Mouse (Mus musculus): ENCODE data around the gene Mfsd4a. TPM values are rescaled to one million over a fixed set of nuclear protein-coding genes. Genes with fewer than 3 reads are reported as not detected.

Mfsd4a gene
- total RNA-seq, 2 experiments from 2014 or later, result 1.4 to 2.3 TPM

- intact Hi-C loops (cut with DNase I), result loop anchor here (10.0 kb wide), 1 partner anchor 314 kb away; the partner anchor contains the start of gene Nuak2
- DNase-seq, result no peak
Measured at GRCm38 (mm10) chr1:132000506-132000905, 67.4 kb downstream of the Mfsd4a start.

GRCm38 (mm10) chr1:131995062-131995461 is 72.8 kb downstream of the Mfsd4a start:
- DNase-seq, result peak; percentile 66 to 80

GRCm38 (mm10) chr1:131993169-131994040 is 74.5 kb downstream of the Mfsd4a start:
- intact Hi-C loops (cut with DNase I), result no loop called here
- DNase-seq, result no peak

More at GRCm38 (mm10) chr1:131995062-131995461, 72.8 kb downstream of the Mfsd4a start:
- intact Hi-C loops (cut with DNase I), result loop anchor here (1.0 kb wide), 2 partner anchors 51 to 121 kb away; no protein-coding TSS in a partner anchor

- no peak for DNase-seq
- intact Hi-C loops (cut with DNase I), result no loop called here
Measured at GRCm38 (mm10) chr1:131992561-131993001, 75.3 kb downstream of the Mfsd4a start.

GRCm38 (mm10) chr1:131990083-131990760 is 77.6 kb downstream of the Mfsd4a start:
- DNase-seq, result no peak
- intact Hi-C loops (cut with DNase I), result no loop called here

GRCm38 (mm10) chr1:131989476-131989875 is 78.4 kb downstream of the Mfsd4a start:
- intact Hi-C loops (cut with DNase I), result no loop called here
- no peak for DNase-seq

- intact Hi-C loops (cut with DNase I), result no loop called here
- DNase-seq, result no peak
Measured at GRCm38 (mm10) chr1:131987432-131987831, 80.4 kb downstream of the Mfsd4a start.

- intact Hi-C loops (cut with DNase I), result loop anchor here (1.0 to 5.0 kb wide), 3 partner anchors 62 to 272 kb away; no protein-coding TSS in a partner anchor
Measured at GRCm38 (mm10) chr1:131983806-131984205, 84.1 kb downstream of the Mfsd4a start.

GRCm38 (mm10) chr1:131982907-131983306 is 85.0 kb downstream of the Mfsd4a start:
- intact Hi-C loops (cut with DNase I), result loop anchor here (1.0 to 5.0 kb wide), 3 partner anchors 63 to 271 kb away; no protein-coding TSS in a partner anchor
- DNase-seq, result peak; percentile 76 to 84

More at GRCm38 (mm10) chr1:131983806-131984205, 84.1 kb downstream of the Mfsd4a start:
- DNase-seq, result no peak

GRCm38 (mm10) chr1:131981378-131982013 is 86.4 kb downstream of the Mfsd4a start:
- DNase-seq, result peak; percentile 79 to 83
- intact Hi-C loops (cut with DNase I), result loop anchor here (1.0 to 5.0 kb wide), 3 partner anchors 43 to 269 kb away; no protein-coding TSS in a partner anchor

- DNase-seq, result no peak
- intact Hi-C loops (cut with DNase I), result loop anchor here (5.0 kb wide), 2 partner anchors 177 to 268 kb away; no protein-coding TSS in a partner anchor
Measured at GRCm38 (mm10) chr1:131980471-131980870, 87.4 kb downstream of the Mfsd4a start.

GRCm38 (mm10) chr1:131976886-131977285 is 91.0 kb downstream of the Mfsd4a start:
- intact Hi-C loops (cut with DNase I), result no loop called here
- DNase-seq, result no peak

- intact Hi-C loops (cut with DNase I), result no loop called here
- DNase-seq, result no peak
Measured at GRCm38 (mm10) chr1:131973991-131974390, 93.9 kb downstream of the Mfsd4a start.

Other genes starting within 250 kb of the Mfsd4a start
- gene Slc41a1, start 240.6 kb downstream of the Mfsd4a start, total RNA-seq (2021), result 10 to 100 TPM; 51.7 to 66.5 TPM
- gene Rab29, start 200.8 kb downstream of the Mfsd4a start, total RNA-seq (2021), result 10 to 100 TPM; 11.7 to 13.9 TPM
- 10 to 100 TPM; 52.1 to 58.6 TPM for gene Nucks1, start 157.5 kb downstream of the Mfsd4a start, total RNA-seq (2021)
- gene Slc45a3, start 105.1 kb downstream of the Mfsd4a start, total RNA-seq (2021), result 1 to 10 TPM; 4.2 to 4.3 TPM
- gene Elk4, start 60.5 kb downstream of the Mfsd4a start, total RNA-seq (2021), result 10 to 100 TPM; 91.5 to 91.8 TPM
- 10 to 100 TPM; 16.5 to 17.9 TPM for gene Cdk18, start 71.6 kb upstream of the Mfsd4a start, total RNA-seq (2021)
- not detected for gene Lemd1, start 123.4 kb upstream of the Mfsd4a start, total RNA-seq (2021)
- gene AC124108.1, start 123.4 kb upstream of the Mfsd4a start, total RNA-seq (2021), result not detected
- gene Gm10188, start 161.7 kb upstream of the Mfsd4a start, total RNA-seq (2021), result not detected
- 10 to 100 TPM; 14.3 to 19.1 TPM for gene Klhdc8a, start 230.6 kb upstream of the Mfsd4a start, total RNA-seq (2021)
- gene Nuak2, start 248.1 kb upstream of the Mfsd4a start, total RNA-seq (2021), result 1 to 10 TPM; 3.7 to 3.8 TPM

Measured in heart, postnatal 36 days (tissue).